Mouse (Mus musculus) erythroblast, embryonic 14.5 days (primary cell): ENCODE data around the gene Adam11.

Experiments
- GATA1 ChIP-seq: IDR thresholded peaks from 2 replicates; pipeline ENCODE4 v1.6.1; 2012; ENCODE audit warnings: low read length, inconsistent platforms, mixed read lengths
- TAL1 ChIP-seq: IDR thresholded peaks from 3 replicates; pipeline ENCODE4 v1.6.1; 2012; ENCODE audit warnings: low read length, inconsistent platforms, mixed read lengths

- TF ChIP-seq GATA1, result no peak
- no peak for TF ChIP-seq TAL1
Measured at GRCm38 (mm10) chr11:102781523-102781922, 20.3 kb downstream of the Adam11 start.
